Mouse (Mus musculus) kidney, postnatal 36 days (tissue): Measurements from ENCODE around the gene Kncn.

Experiments used
- DNase-seq, 2 experiments: peaks; one replicate each; pipeline ENCODE4 v3.0.0; 2021 to 2022; ENCODE audit warnings: mixed read lengths in 2 of 2

Kncn gene

GRCm38 (mm10) chr4:115937061-115937976 is 53.1 kb downstream of the Kncn start:
- DNase-seq = no peak

- DNase-seq = peak in 1 of 2 experiments; percentile 25
Observed at GRCm38 (mm10) chr4:115938276-115939160, 54.3 kb downstream of the Kncn start.
